ENCODE assay signal across 10 mouse cellular contexts in the genomic region with DNA sequence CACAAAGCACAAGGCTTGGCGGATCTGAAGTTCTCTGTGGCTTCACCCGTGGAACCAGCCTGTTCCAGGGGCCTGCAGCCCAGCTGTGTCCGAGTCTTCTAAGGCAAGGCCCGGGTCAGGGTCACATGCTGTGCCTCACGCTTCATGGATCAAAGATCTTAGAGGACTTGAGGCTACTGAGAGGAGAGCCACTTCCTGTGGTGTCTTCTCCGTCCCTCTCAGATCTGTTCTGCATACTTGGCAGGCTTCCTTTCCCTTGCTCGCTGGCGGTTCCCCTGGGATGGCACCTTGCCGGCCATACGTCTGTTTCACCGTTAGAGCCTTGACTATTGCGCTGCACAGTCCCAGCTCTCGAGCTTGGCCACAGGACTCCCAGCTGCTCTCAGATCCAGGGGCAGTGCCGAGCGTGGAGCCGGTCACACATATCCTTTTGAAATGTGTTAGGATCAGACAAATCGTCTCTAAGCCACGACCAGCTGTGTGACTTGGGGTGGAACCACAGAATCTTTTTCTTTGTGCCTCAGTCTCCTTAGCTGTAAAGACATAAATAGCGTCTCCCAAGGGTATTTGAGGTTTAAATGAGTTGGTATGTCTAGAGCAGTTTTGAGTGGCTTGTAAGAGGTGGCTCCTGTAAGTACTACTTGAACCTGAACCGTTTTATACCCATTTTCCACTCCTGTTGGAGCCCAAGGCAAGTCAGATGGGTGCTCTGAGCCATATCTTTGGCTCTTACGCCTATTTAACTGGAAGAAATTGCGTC. TPM values are rescaled to one million over a fixed set of nuclear protein-coding genes. Genes with fewer than 3 reads are reported as not detected.
A peak's percentile ranks its signal among the peaks of the same experiment; 100 is the strongest.
DNase-seq lines count a peak whose midpoint lies in the region; ATAC-seq and TF ChIP-seq lines count a peak whose summit lies in the region.
"Had no signal": no experiment of that assay in that cellular context is flagged by ENCODE, and none has a peak within 500 bp of the region (broad histone marks: within the 10 kb centered on the region; RNA-seq: fewer than 3 reads in every experiment).

No protein-coding gene starts in this region.

- ATAC-seq in hindbrain, embryonic 12.5 days (ENCODE audit: low FRiP score): no peak

- peak overlapping the region; percentile 97 for H3K4me2 ChIP-seq in hindbrain, embryonic 12.5 days (replicated peaks)
- H3K4me2 ChIP-seq: limb, embryonic 15.5 days had no signal

- TF ChIP-seq POLR2A in spleen, adult 2 months (IDR thresholded peaks at IDR 0.05; ENCODE audit: low read depth, low read length): no peak; the same call in 1 of the 2 replicates

- peak overlapping the region; percentile 96 for H3K27ac ChIP-seq in spleen, adult 2 months (ENCODE audit: insufficient read depth, low read length)
- no peak overlapping the region for H3K27ac ChIP-seq in hindbrain, embryonic 12.5 days
- H3K27ac ChIP-seq: limb, embryonic 15.5 days had no signal

- peak overlapping the region; percentile 37; the same call in 1 of the 2 replicates for H3K4me3 ChIP-seq in spleen, adult 2 months (ENCODE audit: extremely low read depth, insufficient read depth, insufficient read length)
- peak overlapping the region; percentile 99; the same call in 1 of the 2 replicates for H3K4me3 ChIP-seq in hindbrain, embryonic 12.5 days
- H3K4me3 ChIP-seq: limb, embryonic 15.5 days had no signal

- 31% methylated on average over 22 of the region's 22 CpGs for WGBS in spleen, adult 2 months
- 59% methylated on average over 22 of the region's 22 CpGs for WGBS in hindbrain, embryonic 12.5 days

- H3K36me3 ChIP-seq in spleen, adult 2 months (ENCODE audit: control insufficient read depth, insufficient read depth, low read length): peaks cover 21% of the 10 kb centered on the region
- H3K36me3 ChIP-seq in hindbrain, embryonic 12.5 days: peaks cover 75% of the 10 kb centered on the region
- H3K36me3 ChIP-seq in splenic B cell, adult 2 months (ENCODE audit: control insufficient read depth, insufficient read depth, low read length, poor library complexity, severe bottlenecking): peaks cover 8% of the 10 kb centered on the region

- TF ChIP-seq CTCF in spleen, adult 2 months (IDR thresholded peaks at IDR 0.05; ENCODE audit: extremely low read depth, insufficient read depth, insufficient read length, insufficient replicate concordance): no peak

- peak in 1 of 2 experiments; percentile 72 for DNase-seq in spleen, adult 2 months (ENCODE audit: low read depth in 1 of 2, low spot score in 2 of 2)
- no peak for DNase-seq in spleen, adult 12 weeks (ENCODE audit: low spot score)
- DNase-seq in kidney, postnatal 36 days: peak; percentile 79 to 83
- DNase-seq in splenic B cell, adult 2 months (ENCODE audit: low read depth, low spot score): peak; percentile 74
- DNase-seq in right cerebral cortex, adult 2 months (ENCODE audit: low spot score in 2 of 2): no peak
- DNase-seq in layer of hippocampus, postnatal 36 days: no peak
- DNase-seq in frontal cortex, postnatal 10 days (ENCODE audit: low spot score in 2 of 2): no peak
- DNase-seq: right cerebral cortex, postnatal 25 days had no signal

- no peaks in the 10 kb centered on the region for H3K9me3 ChIP-seq in hindbrain, embryonic 12.5 days (replicated peaks)
- H3K9me3 ChIP-seq: limb, embryonic 15.5 days had no signal

- H3K27me3 ChIP-seq in spleen, adult 2 months (ENCODE audit: control insufficient read depth, insufficient read depth, low read length): no peaks in the 10 kb centered on the region
- no peaks in the 10 kb centered on the region for H3K27me3 ChIP-seq in hindbrain, embryonic 12.5 days
- H3K27me3 ChIP-seq in splenic B cell, adult 2 months (ENCODE audit: control insufficient read depth, insufficient read depth, low read length, poor library complexity, severe bottlenecking): no peaks in the 10 kb centered on the region
- H3K27me3 ChIP-seq: limb, embryonic 15.5 days had no signal

- peaks cover 55% of the 10 kb centered on the region; the same call in 1 of the 2 replicates for H3K4me1 ChIP-seq in spleen, adult 2 months (ENCODE audit: control insufficient read depth, insufficient read depth, insufficient read length)
- H3K4me1 ChIP-seq in hindbrain, embryonic 12.5 days: peaks cover 83% of the 10 kb centered on the region

- H3K9ac ChIP-seq in hindbrain, embryonic 12.5 days: peak overlapping the region; percentile 2
- H3K9ac ChIP-seq: limb, embryonic 15.5 days had no signal

RNA-seq across cellular contexts. Expression of gene Sbk1, which starts 5.3 kb away (rescaled TPM):
- polyA plus RNA-seq in spleen, adult 2 months (2012; rRNA removed): 73.4 and 99.1 TPM in 2 replicates
- 309 and 312 TPM in 2 replicates for polyA plus RNA-seq in hindbrain, embryonic 12.5 days (2016; fragmentation: Nextera tagmentation; extraction: Ambion mirVana)
- total RNA-seq in layer of hippocampus, postnatal 36 days (2021): 10 to 100 TPM; 90.8 to 93.6 TPM

Comparison
In these comparisons a context has a peak if more than half of its experiments do, and no peak if none do; other contexts are left out.
1. DNase-seq: peak in kidney, postnatal 36 days (2 of 2) and splenic B cell, adult 2 months (single experiment); none in spleen, adult 12 weeks (single experiment), right cerebral cortex, adult 2 months (0 of 2), layer of hippocampus, postnatal 36 days (0 of 2) and frontal cortex, postnatal 10 days (0 of 2).